Mouse (Mus musculus) liver, embryonic 14 days (tissue): ENCODE measurements around the gene Scgb1b15. TPM values are rescaled to one million over a fixed set of nuclear protein-coding genes. Genes with fewer than 3 reads are reported as not detected.

Source experiments
- polyA plus RNA-seq: library from polyadenylated mRNA; depleted of rRNA; stranded (reverse); fragments of >200 nt; gene quantifications from 2 replicates; pipeline ENCODE4 v1.2.3, GENCODE M21; 2012; rRNA removed

The Scgb1b15 gene
- not detected in 2 replicates for polyA plus RNA-seq

DNA sequence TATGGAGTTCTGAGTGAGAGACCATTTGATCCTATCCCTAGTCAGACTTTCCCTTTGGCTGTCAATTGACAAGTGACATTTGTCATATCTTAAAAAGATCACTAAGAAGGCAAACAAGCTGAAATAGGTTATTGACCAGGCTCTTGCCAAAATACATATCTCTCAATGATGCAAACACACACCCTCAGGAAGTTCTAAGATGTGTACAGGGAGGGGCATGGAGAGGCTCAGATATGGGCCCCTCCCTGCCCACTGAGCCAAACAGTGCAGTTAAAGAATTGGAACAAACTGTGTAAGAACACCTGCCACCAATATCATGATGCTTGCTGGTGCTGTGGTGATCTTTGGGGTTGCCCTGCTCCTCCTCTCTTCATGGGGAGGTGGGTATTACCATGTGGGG is at the start of gene Scgb1b15:
Gene Scgb1b15, plus strand, starts transcription at position 301 of the 400 bp plus-strand sequence.

DNA sequence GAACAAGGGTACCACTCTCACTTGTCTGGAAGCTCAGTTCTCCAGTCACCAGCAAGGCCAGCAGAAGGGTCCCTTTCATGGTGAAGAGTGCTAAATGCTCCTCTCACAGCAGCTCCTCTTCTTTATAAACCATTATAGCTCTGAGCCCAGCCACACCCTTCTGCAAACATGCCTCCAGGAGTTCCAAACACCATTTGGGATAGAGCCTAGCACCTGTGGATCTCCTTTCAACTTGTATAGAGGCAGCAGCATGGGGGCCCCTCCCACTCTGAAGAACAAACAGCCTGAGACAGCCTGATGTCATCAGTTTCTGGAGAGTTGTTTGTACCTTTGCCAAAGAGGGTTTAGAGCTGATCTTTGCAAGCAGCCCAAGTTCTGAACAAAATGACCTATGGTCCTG is 6.8 kb upstream of the Scgb1b15 start, which contains the start of gene Scgb2b15:
Gene Scgb2b15, minus strand, starts transcription at position 101 of the 400 bp plus-strand sequence.

Other genes with a start within 250 kb of the Scgb1b15 start
- not detected in 2 replicates for gene Scgb2b15, start 6.9 kb upstream of the Scgb1b15 start, polyA plus RNA-seq
- gene Scgb2b17, start 220.0 kb downstream of the Scgb1b15 start, polyA plus RNA-seq, result not detected in 2 replicates
- gene Scgb1b17, start 226.9 kb downstream of the Scgb1b15 start, polyA plus RNA-seq, result not detected in 2 replicates